Mouse (Mus musculus): ENCODE measurements around the gene Slc25a36.

The Slc25a36 gene

DNA sequence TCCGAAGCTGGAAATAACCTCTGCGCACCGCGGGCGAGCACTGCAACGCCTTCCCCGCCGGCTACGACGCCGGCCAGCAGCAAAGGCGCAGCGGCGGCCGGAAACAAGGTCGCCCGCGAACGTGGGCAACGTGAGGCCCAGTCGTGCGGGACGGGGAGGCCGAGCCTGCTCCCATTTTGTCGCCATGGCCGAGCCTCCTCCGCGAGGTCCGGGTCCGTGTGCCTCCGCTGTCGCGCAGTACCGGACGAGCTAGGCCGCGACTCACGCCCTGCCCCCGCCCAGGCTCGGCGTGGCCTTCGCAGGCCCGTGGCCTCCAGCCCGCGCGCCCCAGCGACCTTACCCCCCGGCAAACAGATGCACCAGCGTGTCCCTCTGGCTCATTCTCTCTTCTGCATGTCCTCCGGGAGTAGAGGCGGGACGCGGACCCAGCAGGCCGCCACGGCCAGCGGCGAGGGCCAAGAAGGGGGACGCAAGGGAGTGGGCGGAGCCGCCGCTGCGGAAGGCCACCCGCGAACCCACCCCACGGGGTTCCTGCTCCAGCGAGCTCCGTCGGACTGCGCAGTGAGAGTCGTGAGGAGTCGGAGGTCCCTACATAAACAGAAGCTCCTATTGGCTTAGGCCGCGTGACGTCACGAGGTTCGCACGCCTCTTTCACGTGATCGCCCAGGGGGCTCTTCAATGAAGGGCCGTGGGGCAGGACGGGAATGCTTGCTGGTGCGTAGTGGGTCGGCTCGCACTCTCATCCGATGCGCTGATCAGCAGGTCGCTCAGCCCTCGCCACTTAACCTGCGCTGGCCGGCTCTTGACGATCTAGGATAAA is at the start of gene Slc25a36:
Slc25a36 (minus strand) TSS at position 587 of the 820 bp plus-strand sequence.
- DNase-seq (ENCODE audit: low read depth, low spot score), result peak; percentile 100

GRCm38 (mm10) chr9:97158412-97158811 is 47.5 kb upstream of the Slc25a36 start:
- DNase-seq (ENCODE audit: low read depth, low spot score), result no peak

GRCm38 (mm10) chr9:97155981-97156380 is 45.0 kb upstream of the Slc25a36 start:
- no peak for DNase-seq (ENCODE audit: low read depth, low spot score)

- DNase-seq (ENCODE audit: low read depth, low spot score), result no peak
Measured at GRCm38 (mm10) chr9:97154956-97155355, 44.0 kb upstream of the Slc25a36 start.

DNA sequence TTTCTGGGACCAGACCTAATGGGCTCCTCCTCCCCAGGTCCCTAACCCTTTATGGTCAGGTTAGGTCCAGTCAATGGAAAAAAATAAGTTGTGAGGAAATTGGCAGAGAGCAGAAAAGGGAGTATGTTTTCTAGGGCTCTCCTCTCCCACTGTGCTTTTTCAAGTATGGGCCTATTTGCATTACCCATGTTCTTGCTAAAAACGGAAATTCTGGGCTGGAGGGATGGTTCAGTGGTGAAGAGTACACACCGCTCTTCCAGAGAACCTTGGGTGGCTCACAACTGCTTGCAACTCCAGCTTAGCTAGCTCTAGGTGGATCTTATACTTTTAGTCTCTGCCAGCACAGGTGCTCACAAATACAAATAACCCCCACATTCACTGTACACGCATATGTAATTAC is 42.0 kb upstream of the Slc25a36 start:
- no peak for DNase-seq (ENCODE audit: low read depth, low spot score)

DNA sequence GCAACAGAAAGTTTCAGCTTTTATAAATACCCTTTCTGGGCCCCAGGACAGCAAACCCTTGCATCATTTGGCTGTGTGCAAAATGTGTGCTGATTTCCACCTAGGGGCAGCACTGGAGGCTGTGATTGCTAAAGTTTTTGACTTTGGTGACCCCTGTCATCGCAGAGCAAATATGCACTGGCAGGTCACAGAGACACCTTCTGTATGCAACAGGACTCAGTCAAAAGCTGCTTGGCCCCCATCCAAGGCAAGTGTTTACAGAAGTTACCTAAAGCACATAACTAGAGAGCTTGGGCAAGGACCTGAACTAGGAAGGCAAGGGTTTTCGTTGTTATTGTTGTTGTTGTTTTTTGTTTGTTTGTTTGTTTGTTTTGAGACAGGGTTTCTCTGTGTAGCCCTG is 36.3 kb upstream of the Slc25a36 start:
- no peak for DNase-seq (ENCODE audit: low read depth, low spot score)

DNA sequence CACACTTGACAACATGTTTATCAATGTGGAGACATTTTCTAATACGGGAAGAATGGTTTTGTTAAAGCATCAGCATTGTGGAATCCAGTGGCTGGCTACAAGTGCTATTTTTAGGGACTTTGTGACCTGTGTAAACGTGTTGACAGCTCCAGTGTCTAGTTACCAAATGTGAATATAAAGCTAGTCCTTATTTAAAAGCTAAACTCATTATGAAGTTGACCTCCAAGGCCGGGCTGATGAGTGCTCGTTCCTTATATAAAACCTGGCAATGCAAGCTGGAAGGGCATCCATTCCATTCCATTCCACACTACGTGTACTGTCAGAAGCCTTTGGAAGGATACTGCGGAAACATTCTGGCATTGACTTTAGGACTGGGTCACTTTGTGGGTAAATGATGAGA is 34.4 kb upstream of the Slc25a36 start:
- DNase-seq (ENCODE audit: low read depth, low spot score), result no peak

DNA sequence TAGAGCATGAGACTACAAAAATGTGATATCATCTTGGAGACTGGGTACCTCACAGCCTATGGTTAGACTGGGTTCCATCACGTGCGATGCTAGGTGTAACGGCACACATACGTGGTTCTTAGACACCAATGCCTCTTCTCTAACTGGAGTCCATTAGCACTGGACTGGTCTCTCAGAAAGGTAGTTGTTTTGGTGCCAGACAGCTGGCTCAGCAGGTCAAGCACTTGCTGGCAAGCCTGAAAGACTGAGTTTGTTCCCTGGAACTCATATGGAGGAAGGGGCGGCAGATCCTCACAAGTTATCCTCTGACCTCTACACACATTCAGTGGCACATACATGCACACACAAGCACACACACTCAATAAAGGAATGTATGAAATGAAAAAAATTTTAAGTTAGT is 32.5 kb upstream of the Slc25a36 start:
- DNase-seq (ENCODE audit: low read depth, low spot score), result no peak

GRCm38 (mm10) chr9:97142558-97142957 is 31.6 kb upstream of the Slc25a36 start:
- no peak for DNase-seq (ENCODE audit: low read depth, low spot score)

- peak; percentile 35 for DNase-seq (ENCODE audit: low read depth, low spot score)
Measured at GRCm38 (mm10) chr9:97141723-97142122, 30.8 kb upstream of the Slc25a36 start.

DNA sequence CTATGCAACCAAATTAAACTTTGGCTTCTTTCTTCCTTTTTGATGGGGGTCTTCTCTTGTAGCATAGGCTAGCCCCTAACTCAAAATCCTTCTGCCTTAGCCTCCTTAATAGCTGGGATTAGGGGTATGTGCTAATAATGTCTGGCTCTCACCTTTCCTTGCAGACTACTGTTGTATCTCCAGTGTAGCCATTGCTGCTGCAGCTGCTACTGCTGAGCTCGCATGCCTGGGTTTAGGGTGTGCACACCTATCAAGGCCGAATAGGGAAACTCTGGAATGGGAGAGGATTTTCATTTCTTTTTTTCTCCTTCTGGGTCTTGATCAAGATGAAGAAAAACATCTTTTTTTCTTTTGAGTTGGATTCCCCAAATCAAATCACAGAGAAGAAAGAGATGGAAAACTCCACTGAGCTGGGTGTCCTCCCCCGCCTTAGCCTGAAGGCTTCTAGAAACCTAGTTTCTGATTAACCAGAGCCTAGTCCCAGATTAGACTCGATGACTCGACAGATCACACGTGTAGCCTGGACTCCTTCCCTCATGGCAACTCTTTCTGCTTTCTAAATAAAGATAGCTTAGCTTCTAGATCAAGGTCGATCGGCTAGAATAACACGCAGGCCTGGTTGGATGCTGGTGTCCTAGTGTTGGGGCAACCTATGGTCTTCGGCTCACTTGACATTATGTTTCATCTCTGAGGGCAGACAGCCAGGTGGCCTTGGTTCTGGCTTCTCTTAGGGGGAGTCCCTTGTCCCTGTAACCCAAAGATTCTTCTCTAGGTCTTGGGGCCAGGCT is 29.4 kb upstream of the Slc25a36 start:
- DNase-seq (ENCODE audit: low read depth, low spot score), result no peak

- no peak for DNase-seq (ENCODE audit: low read depth, low spot score)
Measured at GRCm38 (mm10) chr9:97137678-97138077, 26.7 kb upstream of the Slc25a36 start.

DNA sequence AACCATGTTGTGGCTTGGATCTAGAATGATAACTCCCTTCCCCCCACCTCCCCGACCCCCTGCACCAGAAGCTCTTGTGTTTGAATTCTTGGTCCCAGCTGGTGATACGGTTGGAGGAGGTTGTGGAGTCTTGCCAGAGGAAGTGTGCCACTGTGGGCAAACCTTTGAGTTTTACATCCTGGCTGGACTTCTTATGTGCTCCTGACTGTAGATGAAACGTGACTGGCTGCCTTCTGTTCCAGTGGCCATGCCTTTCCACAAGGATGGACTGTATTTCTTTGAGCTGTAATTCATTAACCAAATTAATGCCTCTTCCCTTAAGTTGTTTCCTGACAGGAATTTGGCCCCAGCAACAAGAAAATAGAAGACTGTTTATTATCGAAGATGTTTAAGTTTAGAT is 26.2 kb upstream of the Slc25a36 start:
- DNase-seq (ENCODE audit: low read depth, low spot score), result no peak

DNA sequence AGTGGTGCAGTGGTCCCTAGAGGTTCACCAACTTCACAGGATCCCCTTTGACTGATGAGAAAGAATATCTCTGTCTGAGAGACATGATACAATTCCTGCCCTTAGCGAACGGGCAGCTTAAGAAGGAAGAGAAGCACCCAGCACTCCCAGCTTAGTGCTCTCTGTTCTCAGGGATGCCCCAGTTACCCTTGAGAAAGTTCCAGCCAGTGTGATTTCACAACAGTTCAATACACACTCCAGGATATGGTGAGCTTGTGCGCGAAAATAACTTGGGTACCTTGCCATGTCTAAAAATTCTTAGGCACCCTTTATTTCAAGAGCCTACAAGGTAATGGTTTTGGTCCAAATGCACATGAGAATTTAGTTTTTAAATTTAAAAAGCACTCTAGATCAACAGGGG is 24.9 kb upstream of the Slc25a36 start:
- no peak for DNase-seq (ENCODE audit: low read depth, low spot score)

DNA sequence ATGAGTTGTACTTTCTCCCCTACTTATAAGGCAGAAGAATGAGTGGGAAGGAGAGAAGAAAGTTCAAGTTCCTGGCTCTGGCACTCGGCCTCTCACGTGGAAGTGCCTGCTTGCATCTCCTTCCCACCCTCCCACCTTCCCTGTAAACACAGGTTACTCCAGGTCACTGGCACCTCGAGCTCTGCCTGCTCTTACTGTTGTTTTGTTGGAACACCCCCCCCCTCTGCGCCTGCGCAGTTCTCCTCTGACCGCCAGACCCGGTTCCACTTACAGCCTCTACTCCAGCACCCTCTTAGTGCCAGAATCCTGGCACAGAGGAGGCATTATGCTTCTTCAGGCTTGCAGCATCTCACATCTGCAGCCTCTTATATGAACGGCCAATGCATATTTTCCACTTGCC is 22.2 kb upstream of the Slc25a36 start:
- peak; percentile 92 for DNase-seq (ENCODE audit: low read depth, low spot score)

- DNase-seq (ENCODE audit: low read depth, low spot score), result no peak
Measured at GRCm38 (mm10) chr9:97130001-97130400, 19.0 kb upstream of the Slc25a36 start.

GRCm38 (mm10) chr9:97123934-97124692 is 13.2 kb upstream of the Slc25a36 start:
- peak; percentile 39 for DNase-seq (ENCODE audit: low read depth, low spot score)

- no peak for DNase-seq (ENCODE audit: low read depth, low spot score)
Measured at GRCm38 (mm10) chr9:97121432-97121831, 10.5 kb upstream of the Slc25a36 start.

DNA sequence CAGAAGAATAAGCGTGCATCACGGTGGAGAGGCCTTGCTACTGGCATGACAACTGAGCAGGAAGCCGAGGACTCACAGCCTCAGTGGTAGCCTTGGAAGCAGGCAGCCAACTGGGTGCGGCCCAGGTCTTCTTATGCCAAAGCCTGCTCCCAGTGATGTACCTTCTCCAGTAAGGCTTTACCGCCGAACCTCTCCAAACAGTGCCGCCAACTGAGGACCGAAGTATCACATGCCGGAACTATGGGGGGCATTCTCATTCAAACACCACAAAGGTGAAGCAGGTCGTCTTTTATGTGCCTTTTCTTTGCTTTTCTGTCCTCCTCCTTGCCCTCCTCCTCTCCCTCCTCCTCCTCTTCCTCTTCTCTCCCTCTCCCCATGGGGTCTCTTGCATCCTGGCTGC is 3.3 kb upstream of the Slc25a36 start:
- DNase-seq (ENCODE audit: low read depth, low spot score), result peak; percentile 96

DNA sequence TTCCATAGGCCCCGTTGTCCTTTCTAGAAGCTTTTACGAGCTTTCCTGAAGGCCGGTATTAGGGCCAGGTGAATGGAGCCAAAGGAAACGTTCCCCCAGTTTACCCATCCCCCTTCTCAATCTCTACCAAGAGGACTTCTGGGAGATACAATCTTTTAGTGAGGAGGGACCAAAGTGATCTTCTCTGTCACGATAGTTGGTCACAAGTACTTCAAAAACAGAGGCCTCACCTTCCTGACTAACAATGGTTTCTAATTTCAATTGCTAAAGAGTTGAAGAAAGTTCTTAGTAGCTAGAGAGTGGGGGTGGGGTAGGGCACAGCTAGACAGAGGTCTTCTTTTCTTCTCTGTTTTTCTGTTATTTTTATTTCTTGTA is 2.6 kb upstream of the Slc25a36 start:
- DNase-seq (ENCODE audit: low read depth, low spot score), result peak; percentile 93

GRCm38 (mm10) chr9:97112797-97113554 is 2.0 kb upstream of the Slc25a36 start:
- DNase-seq (ENCODE audit: low read depth, low spot score), result peak; percentile 63

Measured in ZHBTc4 (cell line).